Mouse (Mus musculus) brown adipose tissue, adult 24 weeks (tissue): ENCODE measurements around the gene Ugp2. TPM values are rescaled to one million over a fixed set of nuclear protein-coding genes. Genes with fewer than 3 reads are reported as not detected.
"Not testable (repeated sequence)": the region's sequence is repeated elsewhere in the genome, so short reads cannot be mapped to it uniquely, and the experiment has no call there.

ENCODE experiments used
- H3K27ac ChIP-seq: fragments of 200-500 bp; replicated peaks from 2 replicates; pipeline ENCODE4 v1.5.1; 2012; ENCODE audit warnings: low read depth, mild to moderate bottlenecking, low read length
- H3K4me1 ChIP-seq: fragments of 200-500 bp; 2 replicates; pipeline ENCODE4 v1.6.1; 2012; ENCODE audit warnings: low read length, mixed read lengths; ENCODE audit not compliant: control insufficient read depth, insufficient read depth, insufficient read length
- H3K4me3 ChIP-seq: fragments of 200-500 bp; 2 replicates; pipeline ENCODE4 v1.5.1; 2012; ENCODE audit warnings: low read depth, mild to moderate bottlenecking, low read length, moderate library complexity; ENCODE audit not compliant: insufficient read depth
- polyA plus RNA-seq: library from polyadenylated mRNA; stranded (reverse); fragments of >200 nt; gene quantifications from 2 replicates; pipeline ENCODE4 v1.2.4, GENCODE M21; 2012; ENCODE audit not compliant: missing spikeins, insufficient read depth, insufficient read length

Ugp2 gene
- polyA plus RNA-seq, 1 experiment: 304 TPM

DNA sequence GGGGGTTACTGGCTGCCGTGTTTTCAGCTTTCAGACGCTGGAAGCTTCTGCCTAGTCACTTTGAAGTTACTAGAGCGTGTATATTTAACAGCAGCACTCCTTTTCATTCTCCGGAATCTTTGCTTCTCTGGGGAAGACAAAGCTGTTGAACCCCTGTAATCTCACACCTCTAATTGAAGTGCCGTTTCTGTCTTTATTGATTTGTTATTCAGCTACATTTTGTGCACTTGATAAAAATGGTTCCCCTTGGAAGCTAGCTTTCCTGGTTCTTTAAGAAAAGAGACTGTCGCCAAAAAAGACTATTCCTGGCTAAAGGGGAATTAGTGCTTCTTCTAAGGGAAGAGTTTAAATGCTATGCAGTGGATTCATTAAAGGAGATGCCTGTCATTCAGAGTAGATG, 61.5 kb downstream of the Ugp2 start:
- H3K4me1 ChIP-seq: no peaks in the 10 kb centered on the region

DNA sequence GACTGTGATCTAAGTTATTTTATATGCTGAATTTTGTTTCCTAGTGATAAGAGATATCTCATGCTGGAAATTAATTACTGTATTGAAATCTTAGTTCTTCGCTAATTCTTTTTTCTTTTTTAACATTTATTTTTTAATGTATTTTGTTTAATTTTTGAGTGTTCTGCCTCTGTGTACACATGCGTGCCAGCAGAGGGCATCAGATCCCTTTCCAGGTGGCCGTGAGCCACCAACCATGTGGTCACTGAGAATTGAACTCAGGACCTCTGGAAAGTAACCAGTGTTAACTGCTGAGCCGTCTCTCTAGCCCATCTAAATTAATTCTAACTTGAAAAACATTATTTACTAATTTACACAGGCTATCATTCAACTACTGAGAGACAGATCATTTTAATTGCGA, 62.9 kb downstream of the Ugp2 start:
- H3K27ac ChIP-seq: no peak overlapping the region
- H3K4me3 ChIP-seq: no peak overlapping the region
- no peaks in the 10 kb centered on the region for H3K4me1 ChIP-seq

More for the DNA sequence above, 61.5 kb downstream of the Ugp2 start:
- Histone ChIP-seq H3K4me3 (no peak overlapping the region), H3K27ac (no peak overlapping the region)

DNA sequence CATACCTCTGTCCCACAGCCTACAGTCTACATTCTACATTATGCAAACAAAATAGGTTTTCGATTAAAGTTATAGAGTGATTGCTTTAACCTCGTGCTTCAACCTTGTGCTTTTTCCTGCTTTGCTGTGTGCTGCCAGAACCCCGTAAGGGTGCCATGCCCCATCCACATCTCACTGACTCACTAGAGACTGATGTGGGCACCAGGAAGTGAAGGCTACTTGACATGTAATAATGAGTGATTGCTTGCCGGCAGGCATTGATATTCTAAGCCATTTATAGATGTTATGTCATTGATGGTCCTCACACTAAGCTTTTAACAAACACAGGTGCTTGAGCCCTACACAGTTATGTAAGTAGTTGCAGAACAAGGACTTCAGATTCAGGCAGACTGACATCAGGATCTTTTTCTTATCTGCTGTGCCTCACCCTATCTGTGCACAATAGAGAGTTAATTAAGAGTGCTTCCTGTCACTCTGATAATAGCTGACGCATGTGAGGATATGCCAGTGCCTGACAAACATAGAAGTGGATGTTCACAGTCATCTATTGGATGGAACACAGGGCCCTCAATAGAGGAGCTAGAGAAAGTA, 63.8 kb downstream of the Ugp2 start:
- no peaks in the 10 kb centered on the region for H3K4me1 ChIP-seq
- no peak overlapping the region for H3K27ac ChIP-seq
- H3K4me3 ChIP-seq: no peak overlapping the region

DNA sequence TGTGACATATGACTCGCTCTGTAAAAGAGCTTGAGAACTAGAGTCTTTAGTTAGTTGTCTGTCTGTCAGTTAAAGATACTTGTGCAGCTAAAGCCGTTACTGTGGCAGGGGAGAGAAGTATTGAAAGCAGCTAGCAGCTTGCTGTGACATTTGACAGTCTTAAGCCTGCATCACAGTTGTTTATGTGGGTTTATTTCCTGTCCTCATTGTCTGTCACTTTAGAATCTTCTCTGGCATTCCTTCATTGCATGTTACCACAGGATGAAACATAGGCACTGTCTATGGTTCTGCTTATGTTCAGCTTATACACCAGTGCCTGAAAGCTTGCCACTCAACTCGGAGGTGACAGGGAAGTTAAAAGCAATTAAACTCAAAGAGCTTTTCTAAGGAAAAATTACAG, 67.4 kb downstream of the Ugp2 start:
- Histone ChIP-seq H3K27ac (no peak overlapping the region), H3K4me3 (no peak overlapping the region), H3K4me1 (no peaks in the 10 kb centered on the region)

DNA sequence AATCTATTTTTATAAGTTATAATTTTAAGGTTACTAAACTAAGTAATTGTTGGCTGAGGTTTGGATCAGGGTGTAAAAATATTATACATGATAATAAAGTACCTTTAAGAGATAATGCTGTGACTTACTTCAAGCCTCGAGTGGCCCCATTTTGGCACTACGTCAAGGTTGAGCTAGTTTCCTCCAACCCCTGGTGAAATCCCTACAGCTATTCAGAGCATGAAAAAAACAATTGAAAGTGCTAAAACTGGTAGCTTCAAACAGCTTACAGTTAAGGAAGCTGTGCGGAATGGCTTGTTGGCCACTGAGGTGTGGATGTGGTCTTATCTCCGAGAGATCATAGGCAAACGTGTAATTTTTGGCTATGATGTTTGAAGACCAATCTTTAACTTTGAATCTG, 75.5 kb downstream of the Ugp2 start:
- H3K4me1 ChIP-seq: no peaks in the 10 kb centered on the region
- H3K4me3 ChIP-seq: no peak overlapping the region
- no peak overlapping the region for H3K27ac ChIP-seq

DNA sequence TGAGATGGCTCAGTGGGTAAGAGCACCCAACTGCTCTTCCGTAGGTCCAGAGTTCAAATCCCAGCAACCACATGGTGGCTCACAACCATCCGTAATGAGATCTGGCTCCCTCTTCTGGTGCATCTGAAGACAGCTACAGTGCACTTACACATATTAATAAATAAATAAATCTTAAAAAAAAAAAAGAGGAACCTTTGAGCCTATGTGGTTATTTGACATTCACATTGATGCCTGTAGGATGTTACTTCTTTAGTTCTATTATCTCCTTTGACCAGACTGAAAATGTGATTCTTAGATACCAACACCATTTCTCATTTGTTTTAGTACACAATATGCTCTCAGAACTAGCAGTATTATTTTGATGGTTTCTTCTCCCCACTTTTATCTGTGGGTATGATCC, 82.8 kb downstream of the Ugp2 start:
- H3K4me1 ChIP-seq, H3K27ac ChIP-seq, H3K4me3 ChIP-seq: not testable (repeated sequence)

DNA sequence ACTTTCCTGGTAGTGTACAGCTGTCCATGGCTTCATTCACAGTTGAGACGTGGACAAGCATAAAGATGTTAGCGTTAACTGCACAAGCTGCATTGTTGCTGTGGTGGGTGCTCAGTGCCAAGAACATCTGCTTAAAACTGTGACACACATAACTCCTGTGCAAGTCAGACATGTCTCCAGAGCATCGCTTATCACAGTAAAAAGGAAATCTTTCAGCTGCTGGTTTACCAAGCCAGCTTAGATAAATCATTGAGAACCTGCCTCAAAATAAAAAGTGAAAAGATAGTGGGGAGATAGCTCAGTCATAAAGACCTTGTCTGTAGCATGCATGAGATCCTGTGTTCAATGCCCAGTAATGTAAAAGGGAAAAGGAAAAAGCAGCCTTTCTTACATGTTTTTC, 84.6 kb downstream of the Ugp2 start:
- Histone ChIP-seq H3K27ac (no peak overlapping the region), H3K4me1 (no peaks in the 10 kb centered on the region), H3K4me3 (no peak overlapping the region)

DNA sequence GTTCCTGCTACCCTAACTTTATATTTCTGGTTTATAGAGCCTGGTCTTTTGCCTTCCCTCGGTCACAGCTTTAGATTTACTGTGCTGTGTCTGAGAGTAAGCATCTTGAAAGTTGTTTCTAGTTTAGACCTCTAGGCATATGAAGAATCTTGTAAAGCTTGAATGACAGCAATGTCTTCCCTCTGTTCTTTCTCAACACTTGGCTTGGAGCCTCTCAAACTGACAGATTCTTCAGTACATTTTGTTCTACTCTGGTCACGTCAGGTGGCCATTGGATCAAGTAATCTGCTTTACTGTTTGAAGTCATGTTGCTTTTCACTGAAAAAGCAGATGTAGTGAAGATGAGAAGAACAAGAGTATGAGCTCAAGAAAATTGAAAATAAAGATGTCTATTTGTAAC, 94.8 kb downstream of the Ugp2 start:
- H3K4me3 ChIP-seq: no peak overlapping the region
- H3K4me1 ChIP-seq: no peaks in the 10 kb centered on the region
- H3K27ac ChIP-seq: no peak overlapping the region

Other genes with a start within 250 kb of the Ugp2 start
- gene Vps54, start 131.9 kb downstream of the Ugp2 start, polyA plus RNA-seq: 24.0 and 27.4 TPM in 2 replicates
- gene Wdpcp, start 201.0 kb upstream of the Ugp2 start, polyA plus RNA-seq: 2.7 and 3.8 TPM in 2 replicates
- gene Mdh1, start 201.2 kb upstream of the Ugp2 start, polyA plus RNA-seq: 883 and 1,269 TPM in 2 replicates